Mouse (Mus musculus): Measurements from ENCODE around the gene Poc1b.

DNA sequence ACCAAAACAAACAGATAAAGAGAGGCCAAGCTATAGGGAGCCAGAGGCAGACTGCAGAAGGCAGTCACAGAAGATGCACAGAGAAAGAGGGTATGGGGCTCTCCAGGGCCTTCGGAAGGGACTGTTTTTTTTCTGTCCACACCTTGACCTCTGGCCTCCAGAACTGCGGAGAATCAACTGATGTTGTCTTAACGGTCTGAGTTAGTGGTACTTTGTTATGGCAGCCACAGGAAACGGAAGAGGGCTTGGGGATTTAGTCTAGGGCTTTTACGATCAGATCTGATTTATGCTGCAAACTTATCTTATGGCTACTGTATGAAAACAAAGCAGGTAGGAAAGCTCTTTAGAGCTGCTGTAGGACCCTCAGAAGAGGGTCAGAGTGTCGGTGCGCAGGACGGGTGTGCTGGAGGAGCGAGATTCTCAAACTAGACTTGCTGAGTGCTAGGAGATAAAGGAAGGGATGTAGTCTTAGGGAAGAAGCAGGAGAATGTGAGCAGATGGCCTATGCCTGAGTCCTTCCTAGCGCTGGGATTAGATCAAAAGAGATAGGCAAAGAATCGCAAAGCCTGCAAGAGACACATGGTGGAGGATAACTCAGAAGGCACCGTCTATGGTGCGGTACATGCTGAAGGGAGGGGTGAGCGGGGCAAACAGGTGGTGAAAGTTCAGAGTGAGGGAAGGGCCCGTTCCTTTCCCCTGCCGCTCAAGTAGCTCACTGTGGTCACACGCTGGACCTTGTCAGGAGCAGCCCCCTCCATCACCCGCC, 8.8 kb downstream of the Poc1b start:
- no peak for TF ChIP-seq CTCF (IDR thresholded peaks at IDR 0.05; ENCODE audit: control insufficient read depth, insufficient read depth, low read length)
- TF ChIP-seq POLR2A (IDR thresholded peaks at IDR 0.05; ENCODE audit: borderline replicate concordance, control insufficient read depth, low read depth, low read length), result no peak

Measured in bone marrow, adult 2 months (tissue).